Mouse (Mus musculus): ENCODE measurements around the gene Krt76.

Krt76 gene

DNA sequence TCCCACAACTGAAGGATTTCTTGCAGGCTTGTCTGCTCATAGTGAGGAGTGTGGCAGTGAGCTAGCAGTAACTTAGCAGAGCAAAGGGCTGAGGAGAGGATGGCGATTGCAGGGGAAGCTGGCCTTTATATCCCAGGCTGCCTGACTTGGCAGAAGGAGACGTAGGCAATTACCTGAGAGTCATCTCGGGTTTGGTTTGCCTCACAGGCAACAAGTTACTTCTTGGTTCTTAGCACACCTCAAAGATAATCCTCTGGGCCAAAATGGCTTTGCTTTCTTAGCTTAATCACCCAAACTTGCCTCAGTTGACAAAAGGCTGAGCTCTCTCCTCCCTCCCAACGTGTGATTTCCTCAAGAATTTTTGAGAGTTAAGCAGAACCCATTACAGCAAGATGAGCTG, at the start of gene Krt76:
Krt76 (minus strand) TSS at position 101 of the 400 bp plus-strand sequence.
- no peak for DNase-seq

DNA sequence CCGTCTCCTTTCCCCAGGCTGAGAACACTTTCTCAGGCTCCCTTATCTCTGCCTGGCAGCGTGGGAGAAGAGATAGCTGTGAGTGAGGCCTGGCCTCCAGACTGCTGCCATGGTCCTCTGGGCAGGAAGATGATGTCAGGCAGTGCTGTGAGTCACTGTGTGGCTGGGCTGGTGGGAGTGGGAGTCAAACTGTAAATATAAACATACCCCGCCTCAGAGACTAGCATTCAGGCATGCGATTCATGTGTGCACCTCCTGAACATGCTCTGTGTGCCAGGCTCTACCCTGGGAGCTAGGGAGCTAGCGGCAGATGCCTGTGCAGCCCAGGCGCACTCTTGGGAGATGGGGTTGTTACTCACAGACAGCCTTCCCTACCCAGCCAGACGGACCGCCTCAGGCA, 49.2 kb upstream of the Krt76 start:
- DNase-seq, result no peak

DNA sequence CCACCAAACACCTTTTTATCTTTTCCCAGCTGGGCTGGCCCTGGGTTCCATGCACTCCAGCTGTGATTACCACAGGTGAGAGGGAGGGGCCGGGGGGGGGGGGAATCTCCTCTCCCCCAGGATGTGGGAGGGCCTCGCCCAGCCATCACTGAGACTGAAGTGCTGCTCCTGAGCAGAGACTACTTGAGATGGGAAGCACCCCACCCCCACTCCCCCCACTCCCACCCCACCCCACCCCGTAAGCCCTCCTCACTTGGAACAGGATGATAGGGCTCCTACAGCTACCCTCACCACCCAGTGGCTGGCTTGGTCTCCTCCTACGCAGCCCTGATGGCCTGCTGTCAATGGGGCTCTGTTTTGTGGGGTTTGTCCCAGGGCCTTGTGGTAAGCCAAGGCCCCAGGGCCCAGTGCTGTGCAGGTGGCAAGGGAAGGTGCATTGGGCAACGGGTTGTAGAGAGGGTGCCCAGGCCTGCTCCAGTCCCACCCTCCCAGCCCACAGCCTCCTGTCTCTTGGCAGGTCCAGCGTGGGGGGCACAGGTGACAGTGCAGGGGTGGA, 47.6 kb upstream of the Krt76 start, which contains the start of gene Krt79:
Krt79 (minus strand) TSS at position 51 of the 556 bp plus-strand sequence.
- DNase-seq, result no peak

DNA sequence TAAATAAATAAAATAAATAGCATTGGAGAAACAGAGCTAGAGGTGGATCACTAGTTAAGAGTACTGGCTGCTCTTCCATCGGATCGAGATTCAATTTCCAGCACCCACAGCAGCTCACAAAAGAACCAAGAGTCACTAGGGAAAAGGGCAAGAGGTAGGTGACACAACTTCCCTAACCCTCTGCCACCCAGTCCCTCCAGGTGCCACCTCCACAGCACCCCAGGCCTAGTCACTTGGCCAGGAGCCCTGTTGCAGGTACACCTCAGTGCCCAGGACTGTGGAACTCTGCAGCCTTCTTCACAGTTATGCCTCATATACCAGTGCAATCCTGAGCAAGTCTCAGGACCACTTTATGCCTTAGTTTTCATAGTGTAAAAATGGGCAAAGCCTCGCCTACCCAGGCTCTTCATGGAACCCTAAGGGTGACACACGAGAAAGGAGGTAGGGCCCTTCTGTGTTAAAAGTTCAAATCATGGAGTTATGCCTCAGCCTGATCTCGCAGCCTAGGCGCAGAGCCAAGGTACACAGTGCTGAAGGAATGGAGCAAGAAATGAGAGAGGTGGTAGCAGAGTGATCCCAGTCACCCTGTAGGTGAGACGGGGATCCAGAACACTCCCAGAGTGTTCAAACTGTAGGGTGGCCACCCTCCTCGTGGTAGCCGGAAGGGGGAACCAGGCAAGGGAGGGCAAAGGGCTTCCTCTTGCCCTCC, 46.0 kb upstream of the Krt76 start:
- no peak for DNase-seq

DNA sequence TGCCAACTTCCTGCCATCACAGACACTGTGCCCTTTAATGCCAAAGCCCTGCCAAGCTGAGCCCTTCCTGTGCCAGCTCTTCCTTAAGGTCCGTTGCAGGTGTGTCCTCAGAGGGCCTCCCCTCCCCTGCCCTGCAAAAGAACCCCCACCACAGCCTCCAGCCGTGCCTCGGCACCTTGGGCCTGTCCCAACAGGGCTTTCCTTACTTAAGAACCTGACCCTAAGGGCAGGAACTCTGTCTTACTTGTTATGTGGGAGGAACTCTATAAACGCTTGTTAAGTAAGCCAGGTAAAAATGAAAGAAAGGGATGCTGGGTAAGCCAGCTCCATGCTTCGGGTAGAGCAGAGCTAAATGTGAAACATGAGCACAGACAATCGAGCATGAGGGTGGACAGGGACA, 40.3 kb upstream of the Krt76 start:
- no peak for DNase-seq

DNA sequence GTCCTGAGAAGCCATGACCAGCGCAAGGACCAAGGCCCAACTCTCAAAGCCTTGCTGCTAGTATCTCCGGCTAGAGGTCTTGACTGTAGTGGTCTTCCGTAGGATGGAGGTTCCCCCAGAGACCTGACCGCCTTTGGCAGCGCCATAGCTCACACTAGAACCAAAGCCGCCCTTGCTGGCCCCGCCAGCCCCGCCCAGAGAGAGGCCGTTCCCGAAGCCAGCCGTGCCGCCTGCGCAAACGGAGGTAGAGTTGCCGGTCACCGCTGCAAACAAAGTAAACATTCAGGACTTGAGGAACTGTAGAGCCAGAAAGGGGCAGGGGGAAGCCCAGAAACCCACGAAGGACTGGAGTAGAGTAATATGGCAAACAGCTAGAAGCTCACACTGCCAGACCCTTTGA, 36.9 kb upstream of the Krt76 start:
- DNase-seq, result no peak

DNA sequence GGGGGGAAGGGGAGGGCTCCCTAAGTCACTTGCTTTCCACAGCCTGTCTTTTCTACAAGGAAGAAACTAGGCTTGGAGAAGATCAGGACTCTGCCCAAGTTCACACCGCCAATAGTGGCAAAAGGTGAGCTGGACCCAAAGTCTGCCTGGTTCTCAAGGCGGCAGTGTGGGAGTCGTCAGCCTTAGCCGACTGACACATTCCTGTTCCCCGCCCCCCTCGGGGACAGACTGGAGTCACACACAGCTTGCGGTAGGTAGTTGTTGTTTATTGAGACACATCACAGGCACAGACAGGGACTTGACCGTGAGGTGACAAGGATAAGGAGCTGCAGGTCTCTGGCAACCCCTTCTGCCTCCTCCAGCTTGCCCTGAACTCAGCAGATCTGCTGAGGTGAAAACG, 36.4 kb upstream of the Krt76 start:
- DNase-seq, result no peak

DNA sequence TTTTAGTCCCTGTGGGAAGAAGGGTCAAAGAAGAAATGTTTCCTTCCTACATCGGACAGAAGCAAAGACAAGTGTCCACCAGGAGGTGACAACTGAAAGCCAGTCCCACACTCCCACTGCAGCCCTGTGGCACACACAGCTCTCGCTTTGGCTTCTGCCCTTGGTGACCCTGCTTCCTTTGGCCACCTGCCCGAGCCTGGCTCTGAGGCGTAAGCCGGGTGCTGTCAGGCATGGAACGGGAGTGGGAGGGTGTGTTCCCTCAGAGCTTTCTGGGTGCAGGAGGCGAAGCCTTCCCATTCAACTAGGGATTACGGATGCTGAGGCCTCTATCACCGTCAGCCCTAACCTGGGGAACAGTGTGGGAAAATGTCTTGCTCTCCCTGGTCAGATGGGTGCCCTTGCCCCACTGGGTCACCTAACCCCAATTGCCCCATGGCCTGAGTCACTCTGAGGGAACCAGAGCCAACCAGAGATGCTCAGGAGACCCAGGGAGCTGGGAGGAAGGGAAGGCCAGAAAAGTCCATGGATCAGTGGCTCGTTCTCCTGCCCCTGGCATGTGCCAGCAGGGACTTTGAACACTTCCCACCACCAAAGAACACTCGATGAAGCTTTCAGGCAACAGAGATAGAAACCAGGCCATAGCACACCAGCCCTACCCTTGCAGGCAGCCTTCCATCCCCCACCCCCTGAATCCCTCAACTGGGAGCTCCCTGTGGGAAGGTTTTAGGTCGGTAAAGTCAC, 34.8 kb upstream of the Krt76 start:
- peak; percentile 20 to 34 for DNase-seq

DNA sequence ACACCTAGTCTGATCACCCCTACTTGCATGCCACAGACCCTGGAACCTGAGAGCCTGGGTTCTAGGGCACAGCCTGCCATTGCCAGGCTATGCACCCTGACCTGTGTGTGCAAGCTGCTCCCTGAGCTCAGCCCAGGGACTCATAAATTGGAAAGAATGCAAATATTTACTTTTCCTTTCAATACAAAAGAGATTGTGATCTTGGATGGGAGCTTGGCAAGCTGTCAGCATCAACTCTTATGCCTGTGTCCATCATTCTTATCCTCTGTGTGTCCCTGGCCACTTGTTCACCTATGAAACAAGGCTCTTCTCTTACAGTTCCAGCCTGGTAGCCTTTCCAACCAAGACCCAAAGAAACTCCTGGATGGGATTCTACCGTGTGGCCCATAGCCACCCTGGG, 32.3 kb upstream of the Krt76 start:
- no peak for DNase-seq

DNA sequence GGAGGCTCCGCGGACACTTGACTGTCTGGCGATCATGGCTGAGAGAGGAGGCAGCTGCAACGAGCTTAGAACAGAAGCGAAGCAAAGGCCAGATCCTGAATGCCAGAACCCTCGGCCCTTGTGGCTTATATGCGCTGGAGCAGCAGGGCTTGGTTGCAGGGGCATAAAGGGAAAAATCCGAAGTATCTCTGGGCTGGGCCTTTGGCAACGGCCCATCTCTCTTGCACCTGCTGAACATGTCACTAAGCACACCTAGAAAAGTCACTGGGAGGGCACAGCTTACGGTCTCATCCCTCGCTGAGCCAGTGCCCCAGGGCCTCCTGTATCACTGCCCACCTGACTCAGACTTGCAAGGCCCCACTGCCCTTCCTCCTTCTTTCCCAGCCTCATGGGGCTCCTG, 31.9 kb upstream of the Krt76 start, which contains the start of gene Krt4:
Krt4 (minus strand) TSS at position 101 of the 400 bp plus-strand sequence.
- no peak for DNase-seq

DNA sequence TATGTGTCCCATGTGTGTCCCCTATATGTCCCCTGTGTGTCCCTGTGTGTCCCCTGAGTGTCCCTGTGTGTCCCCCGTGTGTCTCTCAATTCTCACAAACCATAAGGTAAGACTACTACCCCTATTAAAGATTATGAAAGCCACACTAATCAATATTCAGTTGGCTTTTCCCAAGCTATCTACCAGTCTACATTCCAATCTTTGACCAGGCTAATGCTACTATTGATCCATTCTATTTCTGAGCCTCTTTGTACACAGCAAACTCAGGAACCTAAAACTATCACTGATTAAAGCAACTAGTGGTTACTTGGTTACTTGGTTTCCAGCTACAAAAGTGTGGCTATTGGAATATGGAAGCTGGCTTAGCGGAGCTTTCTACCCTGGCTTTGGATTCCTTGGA, 29.6 kb upstream of the Krt76 start:
- DNase-seq, result no peak

DNA sequence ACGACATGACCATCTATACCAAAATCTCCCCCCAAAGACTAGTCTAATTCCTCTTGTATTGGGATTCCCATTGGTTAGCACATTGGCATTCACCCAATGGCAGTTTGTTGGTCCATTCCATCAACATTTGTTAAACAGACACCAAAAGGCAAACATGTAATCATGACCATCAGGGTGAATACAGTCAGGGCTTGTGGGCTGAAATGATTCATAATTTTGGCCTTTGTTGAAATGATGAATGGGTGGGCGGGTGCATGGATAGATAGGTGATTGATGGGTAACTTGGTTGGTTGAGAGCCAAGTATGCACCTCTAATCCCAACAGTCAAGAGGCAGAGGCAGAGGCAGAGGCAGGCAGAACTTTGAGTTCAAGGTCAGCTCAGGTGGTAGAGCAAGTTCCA, 23.4 kb upstream of the Krt76 start:
- no peak for DNase-seq

DNA sequence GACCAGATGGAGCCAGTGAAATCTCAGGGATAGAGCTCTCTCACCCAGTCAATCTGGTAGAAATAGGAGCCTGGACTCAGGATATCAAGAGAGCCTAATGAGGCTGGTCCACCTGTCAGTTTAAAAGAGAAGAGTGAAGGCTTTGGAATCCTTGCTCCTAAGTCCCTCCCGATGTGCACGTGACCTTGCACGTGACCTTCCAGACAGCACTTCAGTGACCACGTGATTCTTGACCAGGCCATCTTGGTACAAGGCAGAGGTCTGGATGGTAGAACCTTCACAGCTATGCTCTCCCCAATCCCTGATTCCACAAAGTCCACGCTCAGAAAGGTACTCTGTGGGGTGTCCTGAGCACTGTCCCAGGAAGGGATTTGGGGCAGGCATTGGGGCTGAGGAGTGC, 12.1 kb upstream of the Krt76 start:
- no peak for DNase-seq

DNA sequence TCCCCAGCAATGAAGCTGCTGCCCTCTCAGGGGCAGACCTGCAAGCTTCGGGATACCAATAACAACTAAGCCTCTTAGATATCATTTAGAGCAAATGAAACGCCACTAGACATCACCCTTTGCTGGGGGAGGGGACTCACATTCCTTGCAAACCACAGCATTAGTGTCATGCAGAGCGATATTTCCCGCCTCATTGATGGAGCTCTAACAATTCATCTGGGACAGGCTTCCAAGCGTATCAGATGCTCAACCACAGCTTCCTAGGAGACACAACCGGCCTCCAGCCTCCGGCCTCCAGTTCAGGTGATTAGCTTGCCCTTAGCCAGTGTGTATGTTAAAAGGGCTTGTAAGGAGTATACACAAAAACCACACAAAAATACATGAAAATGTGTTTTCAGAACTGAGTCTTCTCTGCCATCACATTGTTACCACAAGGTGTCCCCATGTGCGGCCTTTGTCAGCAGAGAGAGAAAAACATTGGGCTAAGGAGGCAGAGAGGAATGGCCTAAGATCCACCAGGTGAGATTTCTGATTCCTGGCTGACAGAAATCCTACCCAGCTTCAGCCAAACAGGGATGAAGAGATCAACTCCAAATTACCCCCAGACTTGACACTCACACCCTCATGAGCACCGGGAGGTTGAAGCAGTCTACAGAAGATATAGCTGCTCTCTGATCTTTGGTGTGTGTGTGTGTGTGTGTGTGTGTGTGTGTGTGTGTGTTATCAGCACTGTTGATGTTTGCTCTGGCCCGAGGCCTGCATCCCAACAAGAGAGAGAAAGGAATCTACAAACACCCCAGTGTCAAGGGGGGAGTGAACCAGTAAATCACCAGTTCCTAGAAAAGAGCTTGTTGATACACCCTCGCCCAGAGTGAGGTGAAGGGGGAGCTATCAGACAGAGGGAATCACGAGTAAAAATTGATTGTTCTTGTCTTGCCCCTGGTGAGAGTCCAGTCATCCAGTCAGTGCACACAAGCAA, 9.7 kb upstream of the Krt76 start:
- no peak for DNase-seq

DNA sequence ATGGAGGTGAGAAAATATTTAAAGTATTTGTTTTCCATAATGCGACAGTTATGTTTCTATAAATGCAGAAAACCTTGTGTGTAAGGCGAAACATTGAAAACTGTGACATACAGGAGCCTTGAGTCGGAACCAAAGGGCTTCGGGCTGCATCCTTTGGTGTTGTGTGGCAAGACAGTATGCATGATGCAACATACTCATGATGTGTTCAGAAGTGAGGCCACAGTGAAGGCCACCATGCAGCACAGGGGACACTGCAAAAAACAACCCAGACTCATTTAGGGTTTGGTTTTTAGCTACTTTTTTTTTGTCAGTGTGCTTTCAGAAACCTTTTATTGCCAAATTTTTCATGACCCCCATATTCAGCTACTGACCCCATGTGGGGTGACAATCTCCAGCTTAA, 2.5 kb upstream of the Krt76 start:
- DNase-seq, result no peak

DNA sequence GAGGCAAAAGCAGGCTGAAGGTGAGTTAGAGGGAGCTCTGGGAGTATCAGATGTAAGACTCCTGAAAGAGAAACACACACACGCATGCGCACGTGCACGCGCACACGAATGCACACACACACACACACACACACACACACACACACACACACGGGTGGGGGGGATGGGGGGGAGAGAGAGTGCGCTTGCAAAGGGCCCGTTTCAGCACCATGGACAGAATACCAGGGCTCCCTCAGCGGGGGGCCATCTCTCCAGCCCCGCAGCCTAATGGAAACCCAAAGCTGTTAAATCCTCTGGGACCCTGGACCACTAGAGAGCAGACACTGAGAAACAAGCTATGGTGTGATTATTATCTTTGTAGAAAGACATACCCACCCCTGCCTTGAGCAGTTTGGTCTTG, 12.9 kb downstream of the Krt76 start:
- no peak for DNase-seq

DNA sequence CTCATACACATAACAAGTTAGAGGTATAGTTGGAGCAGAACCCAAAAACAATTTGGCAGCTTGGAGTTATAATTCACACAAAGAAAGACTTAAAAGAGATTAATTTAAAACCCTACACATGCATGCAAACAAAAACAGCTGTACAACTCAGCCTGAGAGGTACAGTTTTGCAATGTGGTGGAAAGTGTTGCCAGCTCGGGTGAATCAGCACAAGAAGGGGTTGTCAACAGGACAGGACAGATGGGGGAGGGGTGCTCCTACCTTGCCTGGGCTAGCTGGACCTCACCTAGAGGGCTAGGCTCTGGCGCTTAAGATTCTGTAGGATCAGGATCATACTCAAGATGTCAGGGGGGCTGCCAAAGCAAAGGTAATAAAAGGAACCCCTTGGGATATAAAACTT, 14.7 kb downstream of the Krt76 start:
- DNase-seq, result no peak

DNA sequence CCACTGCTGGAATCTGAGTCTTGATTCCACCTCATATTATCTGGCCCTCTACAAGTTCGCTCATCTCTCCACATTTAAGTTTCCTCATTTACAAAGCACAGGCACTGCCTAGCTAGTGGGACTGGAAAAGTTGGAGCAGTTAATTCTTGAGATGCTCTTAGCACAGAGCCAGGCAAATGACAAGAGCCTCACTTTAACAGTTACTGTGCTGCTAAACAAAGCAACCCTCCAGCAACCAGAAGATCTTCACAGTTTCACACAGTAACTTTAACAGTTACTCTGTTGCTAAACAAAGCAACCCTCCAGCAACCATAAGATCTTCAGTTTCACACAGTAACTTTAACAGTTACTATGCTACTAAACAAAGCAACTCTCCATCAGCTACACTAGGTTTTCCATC, 18.3 kb downstream of the Krt76 start:
- no peak for DNase-seq

DNA sequence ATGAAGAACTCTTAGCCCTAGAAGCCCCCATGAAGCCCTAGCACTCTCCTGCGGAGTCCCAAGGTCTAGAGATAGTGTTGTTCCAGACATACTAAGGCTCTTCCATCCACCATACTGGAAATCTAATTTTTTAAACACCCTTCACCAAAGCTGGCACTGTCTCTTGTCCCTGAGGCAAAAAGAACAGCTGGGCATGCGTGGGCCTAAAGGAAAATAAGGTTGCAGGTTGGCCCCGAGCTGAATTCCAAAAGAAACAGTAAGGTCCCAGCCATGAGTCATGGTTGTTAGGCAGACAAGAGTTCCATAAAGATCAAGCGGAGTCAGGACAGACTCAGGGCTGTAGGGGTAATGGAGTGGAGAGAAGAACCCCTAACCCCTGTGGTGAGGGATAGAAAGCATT, 19.5 kb downstream of the Krt76 start:
- no peak for DNase-seq

DNA sequence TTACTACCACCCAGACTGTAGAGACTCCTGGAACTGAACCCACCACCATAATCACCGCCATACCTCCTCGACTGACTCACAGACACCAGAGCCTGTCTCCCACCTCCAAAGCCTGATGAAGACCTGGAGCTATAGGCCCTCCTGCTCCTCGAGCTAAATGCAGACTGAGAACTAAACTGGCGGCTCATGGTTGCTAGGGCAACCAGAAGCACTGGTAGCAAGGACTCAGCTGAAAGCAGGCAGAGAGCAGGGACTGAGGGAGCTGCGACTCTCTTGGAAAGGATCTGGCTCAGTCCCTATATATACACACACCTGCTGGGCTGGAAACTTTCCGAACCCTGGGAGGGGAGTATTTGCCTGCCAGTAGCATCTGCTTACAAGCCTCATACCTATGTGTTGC, 23.3 kb downstream of the Krt76 start, which contains the start of gene Krt77:
Krt77 (minus strand) TSS at position 275 of the 400 bp plus-strand sequence.
- peak in 1 of 2 experiments; percentile 29 for DNase-seq

DNA sequence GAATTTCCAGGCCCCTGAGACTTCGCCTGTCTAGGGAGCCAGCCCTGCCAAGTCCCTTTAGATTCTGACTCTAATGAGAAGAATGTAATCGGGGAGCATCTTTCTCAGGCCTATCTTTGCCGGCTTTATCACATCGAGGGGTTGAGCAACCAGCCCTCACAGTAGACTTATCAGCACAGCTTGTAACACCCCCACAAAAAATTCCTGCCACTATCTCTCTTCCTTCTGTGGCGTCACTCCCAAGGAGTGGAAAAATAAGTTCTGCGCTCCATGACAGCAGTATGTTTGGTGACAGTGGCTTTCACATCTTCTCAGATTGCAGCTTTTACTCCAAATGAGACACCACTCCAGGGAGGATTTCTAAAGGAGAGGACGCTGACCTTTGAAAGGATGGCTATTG, 26.0 kb downstream of the Krt76 start:
- DNase-seq, result no peak

DNA sequence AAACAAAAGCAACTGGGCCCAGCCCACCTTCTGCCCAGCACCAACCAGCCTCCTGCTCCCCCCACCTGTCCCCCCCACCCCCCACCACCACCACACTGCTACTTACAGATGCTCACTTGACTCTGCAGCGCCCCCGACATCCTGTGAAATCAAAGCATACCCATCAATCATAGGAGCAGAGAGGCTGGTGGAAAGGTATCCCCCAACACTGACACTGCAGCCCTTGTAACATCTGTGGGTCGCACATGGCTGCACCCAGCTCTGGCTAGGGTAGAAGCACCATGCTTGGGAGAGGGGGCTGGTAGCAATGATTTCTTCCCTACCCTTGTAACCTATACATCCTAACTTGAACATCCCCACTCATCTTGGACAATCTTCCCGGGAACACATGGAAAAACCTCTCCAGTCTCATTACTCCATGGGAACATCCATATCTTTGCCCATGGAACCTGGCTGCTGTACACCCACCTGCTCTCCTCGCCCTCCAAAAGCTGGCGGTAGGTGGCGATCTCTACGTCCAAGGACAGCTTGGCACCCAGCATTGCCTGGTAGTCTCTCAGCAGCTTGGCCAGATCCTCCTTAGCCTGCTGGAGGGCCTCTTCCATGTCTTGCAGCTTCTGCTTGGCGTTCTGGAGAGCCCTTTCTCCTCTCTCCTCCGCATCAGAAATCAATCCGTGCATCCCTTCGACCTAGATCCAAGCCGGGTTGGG, 32.1 kb downstream of the Krt76 start:
- peak; percentile 56 to 77 for DNase-seq
